Mouse (Mus musculus): Measurements from ENCODE around the gene Trpc4. TPM values are rescaled to one million over a fixed set of nuclear protein-coding genes. Genes with fewer than 3 reads are reported as not detected.

Gene Trpc4
- total and polyA plus RNA-seq, 3 experiments, result not detected

DNA sequence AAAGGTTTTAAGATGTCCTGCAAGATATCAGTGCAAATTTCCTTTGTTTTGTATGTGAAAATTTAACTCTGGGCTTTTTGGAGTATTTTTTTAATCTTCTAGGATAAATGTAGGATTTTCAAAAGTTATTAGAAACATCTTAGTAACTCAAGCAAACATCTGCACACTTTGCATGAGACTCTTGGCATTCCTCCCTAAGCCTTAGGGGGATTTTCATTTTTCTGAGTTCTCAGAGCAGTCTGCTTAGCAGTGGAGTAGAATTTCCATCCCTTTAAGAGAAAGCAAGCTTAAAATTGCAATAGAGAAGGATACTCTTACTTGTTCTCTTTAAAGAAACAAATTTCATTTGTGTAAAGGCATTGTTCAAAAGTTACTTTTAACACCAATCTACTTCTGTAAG is 205.8 kb downstream of the Trpc4 start:
- Histone ChIP-seq H3K27me3 (replicated peaks) (no peaks in the 10 kb centered on the region), H3K9ac (ENCODE audit: insufficient read depth, low read depth) (no peak overlapping the region), H3K27ac (ENCODE audit: insufficient read depth, low read depth) (no peak overlapping the region), H3K4me2 (ENCODE audit: insufficient read depth, low read depth, poor library complexity, severe bottlenecking) (no peak overlapping the region), H3K4me1 (ENCODE audit: control insufficient read depth in 1 of 2, insufficient read depth in 2 of 2) (peaks cover 0 to 9% of the 10 kb centered on the region in 2 experiments; a peak in 2 of 4 replicates), H3K4me3 (replicated peaks in 1 of 3; ENCODE audit: low read depth in 2 of 3, low read length in 2 of 3, poor library complexity in 1 of 3) (no peak overlapping the region), H3K9me3 (replicated peaks; ENCODE audit: low read length) (no peaks in the 10 kb centered on the region), H3K36me3 (replicated peaks in 1 of 2; ENCODE audit: control insufficient read depth in 1 of 2, insufficient read depth in 1 of 2, low read length in 1 of 2) (no peaks in the 10 kb centered on the region), H3K79me2 (replicated peaks; ENCODE audit: control insufficient read depth, extremely low read depth, insufficient read depth, poor library complexity, severe bottlenecking) (no peaks in the 10 kb centered on the region)
- no peak for DNase-seq (ENCODE audit: extremely low read depth)
- in situ Hi-C loops (cut with MboI; ENCODE audit: low pct_ligation_motif_present, low pct_unique_long_range_greater_than_20kb, low sequenced_read_pairs) (loop anchor here (25.0 kb wide), 3 partner anchors 176 to 701 kb away; partner anchors contain the start of genes Ccna1 and Rfxap), dilution Hi-C loops (cut with MboI; ENCODE audit: extremely low pct_ligation_motif_present, extremely low pct_unique_long_range_greater_than_20kb, low sequenced_read_pairs) (no loop called here)
- no peak for TF ChIP-seq MAFK (IDR thresholded peaks at IDR 0.05; ENCODE audit: insufficient replicate concordance, low read length)
- TF ChIP-seq E2F4 (IDR thresholded peaks at IDR 0.05; ENCODE audit: insufficient replicate concordance, low read depth, low read length), result no peak
- TF ChIP-seq SIN3A (IDR thresholded peaks at IDR 0.05; ENCODE audit: low read length), result no peak
- TF ChIP-seq POLR2AphosphoS2 (IDR thresholded peaks at IDR 0.05; ENCODE audit: low read depth, low read length), result no peak
- TF ChIP-seq MAX (IDR thresholded peaks at IDR 0.05; ENCODE audit: low read length), result no peak
- TF ChIP-seq ZNF384 (IDR thresholded peaks at IDR 0.05; ENCODE audit: low read depth, low read length), result no peak
- TF ChIP-seq ZMIZ1 (IDR thresholded peaks at IDR 0.05; ENCODE audit: low read depth, low read length), result no peak
- TF ChIP-seq JUN (IDR thresholded peaks at IDR 0.05; ENCODE audit: insufficient read depth, low read depth, low read length), result no peak
- no peak for TF ChIP-seq CHD2 (IDR thresholded peaks at IDR 0.05; ENCODE audit: low read length)
- no peak for TF ChIP-seq RAD21 (IDR thresholded peaks at IDR 0.05; ENCODE audit: low read depth, low read length)
- no peak for TF ChIP-seq TCF12 (IDR thresholded peaks at IDR 0.05; ENCODE audit: low read depth, low read length)
- TF ChIP-seq EP300 (IDR thresholded peaks at IDR 0.05; ENCODE audit: low read length), result no peak
- TF ChIP-seq CTCF (conservative IDR thresholded peaks at IDR 0.05 in 1 of 2, IDR thresholded peaks at IDR 0.05 in 1 of 2; ENCODE audit: low read depth in 2 of 2, low read length in 2 of 2), result no peak
- no peak for TF ChIP-seq MAZ (IDR thresholded peaks at IDR 0.05; ENCODE audit: low read depth, low read length)
- TF ChIP-seq USF1 (IDR thresholded peaks at IDR 0.05; ENCODE audit: low read depth, low read length), result no peak
- no peak for TF ChIP-seq NELFE (IDR thresholded peaks at IDR 0.05; ENCODE audit: low read depth, low read length)
- TF ChIP-seq MYC (IDR thresholded peaks at IDR 0.05; ENCODE audit: low read depth, low read length), result no peak
- no peak for TF ChIP-seq HCFC1 (IDR thresholded peaks at IDR 0.05; ENCODE audit: low read depth, low read length)
- no peak for TF ChIP-seq BHLHE40 (IDR thresholded peaks at IDR 0.05; ENCODE audit: low read depth, low read length)

Other genes starting within 250 kb of the Trpc4 start
- 0.42 and 0.59 TPM in 2 replicates for gene Postn, start 205.1 kb downstream of the Trpc4 start, total RNA-seq (2012; rRNA removed)
- 2.3 and 2.6 TPM in 2 replicates for gene Postn, start 205.1 kb downstream of the Trpc4 start, total RNA-seq (2014; rRNA removed)
- gene Postn, start 205.1 kb downstream of the Trpc4 start, polyA plus RNA-seq (2012; ENCODE audit: insufficient read length, low read depth), result 1.7 and 2.6 TPM in 2 replicates